ENCODE assay signal across 14 mouse cellular contexts in the genomic region with DNA sequence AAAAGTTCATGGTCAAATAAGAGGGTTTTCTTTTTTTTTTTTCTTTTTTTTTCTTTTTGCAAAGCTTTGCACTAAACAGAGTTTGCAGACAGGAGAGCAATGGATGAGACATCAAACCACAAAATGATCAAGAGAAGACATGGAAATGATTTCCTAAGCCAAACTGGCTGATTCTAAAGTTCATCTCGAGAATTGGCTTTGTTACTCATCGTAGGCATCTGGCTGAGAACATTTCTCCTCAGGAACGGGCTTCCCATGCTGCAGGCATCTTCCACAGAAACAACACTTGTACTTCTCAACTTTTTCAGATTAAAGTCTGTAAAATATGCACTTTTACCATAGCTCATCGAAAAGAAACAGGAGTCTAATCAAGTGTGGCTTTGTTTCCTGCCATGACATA. TPM values are rescaled to one million over a fixed set of nuclear protein-coding genes. Genes with fewer than 3 reads are reported as not detected.
"Had no signal": no experiment of that assay in that cellular context is flagged by ENCODE, and none has a peak within 500 bp of the region (broad histone marks: within the 10 kb centered on the region; RNA-seq: fewer than 3 reads in every experiment).

No protein-coding gene starts in this region.

- H3K4me2 ChIP-seq: limb, embryonic 12.5 days; stomach, embryonic 15.5 days had no signal

- H3K4me3 ChIP-seq: left cerebral cortex, adult 2 months; limb, embryonic 12.5 days; midbrain, embryonic 12.5 days; stomach, embryonic 15.5 days had no signal

- H3K36me3 ChIP-seq: limb, embryonic 12.5 days; midbrain, embryonic 12.5 days; stomach, embryonic 15.5 days had no signal

- DNase-seq: kidney, adult 8-10 months; kidney, postnatal 25 days; lung, adult 18-20 months had no signal

- H3K27me3 ChIP-seq: limb, embryonic 12.5 days; stomach, embryonic 15.5 days had no signal

RNA-seq across cellular contexts. Expression of a gene that starts 21.6 kb away (rescaled TPM):
- total RNA-seq: layer of hippocampus, postnatal 25 days; left cerebral cortex, adult 2 months; left cerebral cortex, postnatal 36 days; liver, adult 2 months; megakaryocyte-erythroid progenitor cell, adult 5-6 weeks had no signal
- polyA plus RNA-seq: kidney, embryonic 16.5 days; liver, adult 2 months; liver, embryonic 14.5 days; spleen, adult 2 months had no signal
